Mouse (Mus musculus) naive thymus-derived CD4-positive, alpha-beta T cell, adult 2 months (primary cell): ENCODE measurements around the gene Itgb3bp.

Experiments used
- DNase-seq: peaks from one replicate; pipeline ENCODE4 v3.0.0-alpha.2; 2011; ENCODE audit warnings: low read depth

Gene Itgb3bp

DNA sequence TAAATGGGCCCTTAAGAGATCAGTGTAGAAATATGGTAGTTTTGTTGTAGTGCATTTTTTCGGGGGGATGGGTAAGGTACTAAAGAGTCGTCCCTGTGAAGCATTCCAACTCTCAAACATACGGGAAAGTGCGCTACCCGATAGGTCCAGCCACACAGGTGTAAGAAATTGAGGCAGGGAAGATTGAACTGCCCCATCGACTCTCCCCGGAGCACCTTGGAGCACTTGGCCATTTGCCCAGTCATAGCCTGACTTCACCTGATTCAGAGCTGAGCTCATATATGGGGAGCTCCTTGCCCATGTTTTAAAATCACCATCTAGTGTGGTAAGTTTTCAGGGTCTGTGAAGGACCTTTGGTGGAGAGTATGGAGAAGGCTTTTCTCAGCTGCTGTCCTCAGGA, 5.2 kb upstream of the Itgb3bp start:
- DNase-seq = no peak

DNA sequence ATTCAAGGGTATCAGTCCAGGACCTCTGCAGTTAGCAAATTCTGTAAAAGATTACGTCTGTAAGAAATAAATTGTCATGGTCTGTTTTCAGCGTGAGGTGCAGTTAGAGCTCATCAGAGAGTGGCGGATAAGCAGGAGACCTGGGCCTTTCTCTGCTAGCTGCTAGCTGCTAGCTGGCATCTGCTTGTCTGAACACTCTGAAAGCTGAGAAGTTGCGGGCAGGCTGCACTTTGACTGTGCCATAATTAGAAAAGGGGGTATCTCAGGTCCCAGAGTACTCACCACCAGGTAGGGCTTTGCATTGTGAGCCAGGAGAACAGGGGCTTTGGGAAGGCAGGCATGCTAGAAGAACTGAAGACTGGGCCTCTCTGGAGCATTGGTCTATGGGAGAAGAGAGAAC, 2.2 kb upstream of the Itgb3bp start:
- DNase-seq = no peak

DNA sequence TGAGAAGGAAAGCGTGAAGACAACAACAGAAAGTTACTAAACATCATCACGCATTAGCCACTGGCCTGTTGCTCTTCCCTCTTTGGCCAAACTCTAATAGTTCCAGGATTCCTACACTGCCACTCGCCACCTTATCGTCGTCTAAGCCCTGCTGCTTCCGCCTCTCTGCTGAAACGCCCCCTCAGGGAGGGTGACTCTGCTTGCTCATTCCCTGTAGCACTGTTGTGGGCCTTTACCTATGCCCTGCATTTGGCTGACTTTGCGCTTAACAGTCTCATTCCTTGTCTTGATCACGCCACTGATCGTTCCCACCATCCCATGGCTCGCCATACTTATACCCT, 1.6 kb upstream of the Itgb3bp start:
- DNase-seq = no peak

DNA sequence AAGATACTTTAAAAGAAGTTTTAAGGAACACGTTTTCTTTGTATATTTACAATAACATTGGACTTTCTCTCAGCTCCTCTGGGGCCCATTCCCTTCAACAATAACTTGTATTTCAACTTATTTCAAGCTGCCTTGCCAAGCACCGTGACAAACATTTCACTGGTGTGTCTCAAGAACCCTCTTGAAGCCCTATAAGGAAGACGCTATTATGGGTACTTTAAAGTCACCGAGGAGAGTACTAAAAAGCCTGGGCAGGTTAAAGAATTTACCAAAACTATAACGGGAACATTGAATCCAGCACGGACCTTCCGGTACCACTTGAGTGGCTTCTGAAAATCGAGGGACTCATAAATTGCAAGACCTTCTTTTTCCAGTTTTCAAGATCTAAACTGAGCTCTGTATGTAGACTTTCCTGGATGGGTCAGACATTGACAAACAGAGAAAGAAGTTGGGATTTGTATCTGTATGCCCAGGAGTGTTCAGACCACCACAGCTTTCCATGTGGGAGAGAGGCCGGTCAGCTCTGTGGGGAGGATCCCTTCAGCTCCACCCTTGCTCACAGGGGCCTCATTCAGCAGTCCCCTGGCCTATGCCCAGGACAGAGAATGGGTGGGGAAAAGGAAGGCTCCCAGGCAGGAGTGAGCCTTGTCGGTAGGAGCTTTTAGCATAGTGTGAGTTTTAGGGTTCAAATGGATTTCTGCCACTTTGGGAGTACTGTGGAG, 1.1 kb upstream of the Itgb3bp start:
- no peak for DNase-seq

DNA sequence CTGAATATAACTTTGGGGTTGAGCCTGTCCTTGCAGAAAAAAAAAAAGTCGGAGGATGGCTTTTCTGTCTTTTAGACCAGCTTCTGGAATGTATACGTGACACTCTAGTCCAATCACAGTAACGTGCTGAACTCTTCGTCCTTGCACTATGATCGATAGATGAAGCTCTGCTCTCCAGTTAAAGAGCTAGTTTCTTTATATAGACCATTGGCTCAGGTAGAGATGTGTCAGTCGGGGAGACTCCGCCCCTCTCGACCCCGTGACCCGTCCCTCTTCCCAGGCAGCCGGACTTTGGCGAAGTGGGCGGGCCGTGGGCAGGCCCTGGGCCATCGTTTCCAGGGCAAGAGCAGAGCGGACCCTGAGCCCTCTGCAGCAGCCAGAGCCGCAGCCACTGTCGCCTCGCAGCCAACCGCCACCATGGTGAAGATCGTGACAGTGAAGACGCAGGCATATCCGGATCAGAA, 432 bp downstream of the Itgb3bp start, which contains the start of gene Pgm1:
Gene Pgm1 (plus strand): TSS at position 266 of the 464 bp plus-strand sequence.
- peak; percentile 81 for DNase-seq

- peak; percentile 28 for DNase-seq
Observed at GRCm38 (mm10) chr4:99928521-99928920, 1.1 kb downstream of the Itgb3bp start.

DNA sequence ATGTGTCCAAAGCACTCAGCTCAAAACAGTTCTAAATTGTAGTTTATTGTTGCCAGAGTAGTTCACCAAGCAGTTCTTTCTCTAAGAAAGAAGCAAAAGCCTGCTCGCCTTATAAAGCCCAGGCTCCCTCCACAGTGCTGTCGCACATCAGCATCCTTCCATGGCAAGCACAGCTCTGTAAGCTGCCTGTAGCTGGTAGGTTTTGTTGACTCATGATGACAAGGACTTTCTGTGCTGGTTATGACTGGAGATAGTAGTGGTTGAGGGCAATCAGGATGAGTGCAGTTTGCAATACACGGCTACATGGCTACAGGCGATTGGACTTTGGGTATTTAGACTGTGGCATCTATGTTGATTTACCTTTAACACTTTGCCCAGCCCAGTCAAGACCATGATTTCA, 3.2 kb downstream of the Itgb3bp start:
- no peak for DNase-seq

DNA sequence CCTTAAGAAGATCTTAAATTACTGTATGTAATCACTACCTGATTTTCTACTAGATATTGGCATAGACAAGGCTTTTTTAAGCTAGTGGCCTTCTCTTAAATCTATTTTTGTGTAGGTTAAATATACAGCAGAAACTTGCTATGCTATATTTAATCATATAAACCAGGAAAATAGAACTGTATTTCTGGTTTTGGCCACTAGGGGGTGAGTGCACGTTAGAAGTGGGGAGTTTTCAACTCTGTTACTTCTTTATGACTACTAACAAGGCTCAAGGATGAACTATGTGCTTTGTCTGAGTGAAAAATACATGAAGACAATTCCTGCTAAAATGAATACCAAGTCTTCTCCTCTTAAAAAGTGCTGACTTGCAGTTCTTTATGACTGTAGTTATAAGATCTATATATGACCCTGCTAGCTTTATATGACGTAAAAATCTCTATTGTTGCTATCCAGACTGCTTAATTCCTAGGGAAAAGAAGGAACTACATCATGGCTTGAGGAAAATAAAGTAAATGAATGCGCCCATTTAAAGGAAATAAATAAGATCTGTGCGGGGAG, 15.6 kb downstream of the Itgb3bp start:
- peak; percentile 71 for DNase-seq

DNA sequence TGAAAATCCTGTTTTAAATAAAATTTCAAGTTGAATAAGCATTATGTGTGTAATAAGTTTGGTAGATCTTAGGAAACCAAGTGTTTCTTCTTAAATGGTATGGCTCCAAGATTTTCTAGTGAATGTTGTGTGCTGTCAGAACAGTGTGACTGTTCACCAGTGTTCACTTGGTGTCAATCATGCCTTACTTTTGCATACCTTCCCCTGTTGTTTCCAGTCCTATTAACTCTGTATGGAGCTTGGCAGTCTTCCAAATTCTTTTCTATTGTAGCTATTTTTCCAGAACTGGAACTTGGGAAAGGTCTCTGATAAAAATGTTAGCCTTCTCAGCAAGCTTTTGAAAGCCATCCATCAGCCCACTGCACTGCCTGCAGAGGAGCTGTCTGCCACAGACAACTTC, 47.2 kb downstream of the Itgb3bp start:
- no peak for DNase-seq

- DNase-seq = peak; percentile 49
Observed at GRCm38 (mm10) chr4:99881882-99882281, 47.7 kb downstream of the Itgb3bp start.

GRCm38 (mm10) chr4:99829094-99830073, 100.2 kb downstream of the Itgb3bp start, which contains the start of gene Efcab7:
Efcab7 (plus strand) TSS chr4:99829198.
- DNase-seq = peak; percentile 92

DNA sequence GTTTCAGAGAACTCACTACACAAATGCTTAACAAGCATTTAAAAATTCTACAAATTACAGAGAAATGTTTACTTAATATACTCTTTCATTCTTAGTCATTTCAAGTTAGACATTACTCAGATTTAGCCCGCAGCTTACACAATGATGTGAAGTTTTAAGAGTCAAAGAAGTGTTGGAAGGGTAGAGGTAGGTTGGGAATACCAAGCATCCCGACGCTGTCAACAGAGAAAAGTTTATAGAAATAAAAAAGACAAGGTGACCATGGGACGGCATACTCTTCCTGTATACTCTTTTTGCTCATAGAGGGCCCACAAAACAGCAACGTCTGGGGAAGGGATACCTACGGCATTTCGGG, 100.9 kb downstream of the Itgb3bp start:
- no peak for DNase-seq

DNA sequence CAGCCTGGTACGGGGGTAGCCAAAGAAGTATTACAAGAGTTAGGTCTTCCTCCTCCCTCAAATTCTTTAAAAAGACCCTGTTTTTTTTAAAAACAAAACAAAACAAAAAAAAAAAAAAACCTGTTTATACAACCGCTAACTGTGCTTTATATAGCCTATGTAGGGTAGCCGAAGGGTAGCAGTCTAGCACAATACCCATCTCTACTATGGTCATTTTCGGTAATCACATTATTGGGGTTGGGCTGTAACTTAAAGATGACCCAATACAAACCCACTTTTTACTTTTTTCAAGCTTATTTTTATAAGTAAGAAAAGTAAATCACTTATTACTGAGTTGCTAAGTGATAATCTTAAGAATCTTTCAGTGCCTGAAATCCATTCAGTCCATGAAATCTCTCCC, 101.3 kb downstream of the Itgb3bp start:
- no peak for DNase-seq

- DNase-seq = no peak
Observed at GRCm38 (mm10) chr4:99816697-99817460, 112.7 kb downstream of the Itgb3bp start.

DNA sequence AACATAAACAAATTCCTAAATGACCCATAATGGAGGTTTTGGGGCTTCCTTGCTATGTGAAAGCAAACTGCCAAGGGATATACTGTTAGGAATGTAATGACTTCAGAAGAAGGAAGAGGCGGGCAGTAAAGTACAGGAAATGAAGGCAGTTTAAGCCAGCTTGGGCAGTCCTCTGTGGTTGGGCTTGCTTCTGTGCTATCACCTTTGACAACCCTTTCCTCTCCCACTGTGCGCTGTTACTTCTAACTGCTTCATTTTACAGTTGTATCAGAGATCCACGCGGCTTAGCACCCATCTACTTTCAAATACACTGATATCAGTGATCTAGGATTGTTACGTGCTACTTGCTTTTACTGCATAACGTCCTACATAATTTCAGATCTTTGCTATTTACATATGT, 137.2 kb downstream of the Itgb3bp start:
- DNase-seq = no peak

GRCm38 (mm10) chr4:99773041-99773440, 156.6 kb downstream of the Itgb3bp start:
- DNase-seq = no peak

DNA sequence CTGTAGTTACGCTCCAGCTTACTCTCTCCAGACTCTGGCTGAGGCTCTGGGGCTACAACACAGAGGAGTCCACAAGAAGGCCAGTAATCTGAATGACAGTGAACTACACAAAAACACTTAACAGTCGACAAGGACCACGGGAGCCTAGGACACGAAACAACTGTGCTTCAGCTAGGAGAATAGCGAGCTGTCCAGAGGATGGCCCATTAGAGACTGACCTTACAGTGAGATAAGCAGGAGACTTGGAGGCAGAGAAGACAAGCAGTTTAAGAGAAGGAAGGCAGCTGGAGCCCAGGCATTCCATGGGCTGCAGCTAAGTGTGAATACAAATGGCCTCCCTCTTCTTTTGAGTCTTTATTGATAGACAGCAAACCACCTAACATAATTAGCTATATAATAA, 159.1 kb downstream of the Itgb3bp start:
- no peak for DNase-seq

DNA sequence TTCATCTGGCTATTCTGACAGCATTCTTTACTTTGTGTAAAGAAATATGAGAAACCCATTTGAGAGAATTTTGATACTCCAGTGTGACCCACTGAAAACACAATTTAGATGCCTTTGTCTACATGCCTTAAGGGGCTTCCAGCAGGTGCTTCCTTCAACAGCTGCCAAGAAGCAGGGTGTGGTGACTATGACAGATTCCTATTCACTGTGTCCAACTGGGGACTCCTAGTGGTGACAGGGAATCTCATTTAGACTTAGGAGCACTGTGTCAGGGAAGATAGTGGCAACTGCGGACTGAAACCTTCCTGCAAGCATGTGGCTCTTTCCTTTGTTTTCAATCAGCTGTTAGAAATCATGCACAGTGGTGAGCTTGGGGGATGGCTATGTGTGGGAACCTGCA, 162.9 kb downstream of the Itgb3bp start:
- no peak for DNase-seq

DNA sequence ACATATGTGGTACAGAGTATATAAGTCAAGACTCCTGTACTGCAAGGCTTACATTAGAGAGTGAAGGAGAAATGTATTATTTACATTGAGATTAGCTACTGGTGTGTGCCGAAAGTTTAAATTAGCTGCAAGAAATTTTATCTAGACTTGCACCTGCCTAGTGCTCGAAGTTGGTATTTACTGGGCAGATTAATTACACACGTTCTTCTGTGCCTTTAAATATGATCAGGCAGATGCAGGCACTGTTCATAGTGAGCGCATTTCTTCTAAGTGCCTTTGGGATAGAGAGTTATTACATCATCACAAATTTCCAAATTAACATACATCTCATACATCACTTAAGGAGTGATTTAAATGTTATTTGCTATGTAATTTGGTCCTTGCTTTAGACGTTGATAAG, 163.3 kb downstream of the Itgb3bp start:
- no peak for DNase-seq

- no peak for DNase-seq
Observed at GRCm38 (mm10) chr4:99752426-99752825, 177.2 kb downstream of the Itgb3bp start.

- DNase-seq = no peak
Observed at GRCm38 (mm10) chr4:99739836-99740235, 189.8 kb downstream of the Itgb3bp start.

DNA sequence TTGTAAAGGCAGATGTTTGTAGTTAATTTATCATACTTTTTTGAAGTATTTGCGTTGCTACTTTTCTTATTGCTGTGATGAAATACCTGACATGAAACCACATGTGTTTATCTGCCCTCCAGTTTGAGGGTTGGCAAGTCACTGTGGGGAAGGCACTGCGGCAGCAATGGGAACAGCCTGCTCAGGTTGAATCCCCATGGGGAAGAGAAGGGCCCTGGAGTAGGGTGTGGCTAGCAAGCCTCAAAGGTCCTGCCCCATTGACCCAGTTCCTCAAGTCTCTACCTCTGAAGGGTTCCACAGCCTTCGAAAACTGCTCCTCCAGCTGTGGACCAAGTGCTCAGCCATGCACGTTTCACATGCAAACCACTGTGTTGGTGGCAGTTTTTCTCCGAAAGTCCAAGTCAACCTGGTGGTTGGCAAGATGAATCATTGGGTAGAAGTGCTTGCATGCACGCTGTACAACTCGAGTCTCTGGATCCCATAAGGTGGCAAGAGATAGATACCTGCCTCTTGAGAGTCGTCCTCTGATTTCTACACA, 203.6 kb downstream of the Itgb3bp start:
- DNase-seq = no peak
